Mouse (Mus musculus) spleen, adult 2 months (tissue): ENCODE data around the gene Tulp4.
"Not testable (repeated sequence)": the region's sequence is repeated elsewhere in the genome, so short reads cannot be mapped to it uniquely, and the experiment has no call there.

Source experiments
- CTCF ChIP-seq: fragments of 200-500 bp; IDR thresholded peaks from 2 replicates; pipeline ENCODE4 v1.5.1; 2011; ENCODE audit warnings: mild to moderate bottlenecking, inconsistent platforms; ENCODE audit not compliant: insufficient read depth, insufficient read length, insufficient replicate concordance; ENCODE audit errors: extremely low read depth
- POLR2A ChIP-seq: fragments of 200-500 bp; IDR thresholded peaks from 2 replicates; pipeline ENCODE4 v1.6.1; 2011; ENCODE audit warnings: low read depth, low read length, inconsistent platforms

DNA sequence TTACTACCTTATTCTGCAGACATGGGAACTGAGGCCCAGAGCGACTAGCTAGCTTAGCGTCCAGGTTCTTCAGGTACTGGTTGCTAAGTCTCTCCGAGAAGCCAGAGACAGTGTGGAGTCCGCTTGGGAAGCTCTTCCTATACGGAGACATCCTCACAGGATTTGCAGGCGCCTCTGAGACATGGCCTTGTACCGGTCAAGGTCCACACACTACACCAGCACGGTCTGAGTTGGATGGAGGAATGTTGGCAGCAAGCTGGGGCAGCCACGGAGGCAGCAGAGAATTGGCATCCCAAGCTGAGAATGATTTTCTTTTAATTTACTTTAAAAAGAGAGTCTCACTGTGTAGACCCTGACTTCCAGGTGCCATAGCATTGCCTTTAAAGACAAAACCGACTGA lies 176.9 kb downstream of the Tulp4 start:
- TF ChIP-seq POLR2A, CTCF: not testable (repeated sequence)
